Mouse (Mus musculus): ENCODE measurements around the gene Tmed3. TPM values are rescaled to one million over a fixed set of nuclear protein-coding genes. Genes with fewer than 3 reads are reported as not detected.

Gene Tmed3
- polyA plus RNA-seq, 1 experiment from 2014 or later: 51.5 TPM

DNA sequence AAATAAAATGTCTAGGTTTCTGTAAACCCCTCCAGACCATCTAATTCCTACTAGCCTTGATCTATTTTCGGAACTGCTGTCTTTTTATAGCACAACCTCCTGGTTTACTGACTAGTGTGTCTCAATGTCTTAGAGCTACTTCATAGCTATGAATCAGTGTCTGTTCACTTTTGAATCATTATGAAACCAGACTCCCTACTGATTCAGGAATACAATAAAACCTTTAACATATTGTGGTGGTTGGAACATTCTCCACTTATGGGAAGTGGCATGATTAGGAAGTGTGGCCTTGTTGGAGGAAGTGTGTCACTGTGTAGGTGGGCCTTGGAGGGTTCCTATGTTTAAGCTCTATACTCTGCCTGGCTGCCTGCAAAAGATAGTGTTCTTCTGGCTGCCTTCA lies 9.7 kb downstream of the Tmed3 start:
- Histone ChIP-seq H3K4me2 (ENCODE audit: low read depth, severe bottlenecking) (no peak overlapping the region), H3K4me3 (ENCODE audit: low read depth, low read length) (no peak overlapping the region), H3K27me3 (ENCODE audit: control insufficient read depth, insufficient read depth, low read length) (no peaks in the 10 kb centered on the region), H3K27ac (replicated peaks; ENCODE audit: low read depth, low read length) (no peak overlapping the region), H3K9me3 (ENCODE audit: control insufficient read depth, low read length) (no peaks in the 10 kb centered on the region), H3K4me1 (ENCODE audit: control insufficient read depth, insufficient read depth, low read length) (no peaks in the 10 kb centered on the region), H3K9ac (ENCODE audit: low read length) (no peak overlapping the region), H3K36me3 (ENCODE audit: control insufficient read depth, insufficient read depth, low read length) (peaks cover 4% of the 10 kb centered on the region; the same call in 1 of the 2 replicates)
- DNase-seq (ENCODE audit: low spot score) (no peak), ATAC-seq (ENCODE audit: insufficient number of reproducible peaks, low FRiP score, low TSS enrichment, low read depth) (no peak)
- WGBS: 74% methylated on average over 1 of the region's 1 CpGs

DNA sequence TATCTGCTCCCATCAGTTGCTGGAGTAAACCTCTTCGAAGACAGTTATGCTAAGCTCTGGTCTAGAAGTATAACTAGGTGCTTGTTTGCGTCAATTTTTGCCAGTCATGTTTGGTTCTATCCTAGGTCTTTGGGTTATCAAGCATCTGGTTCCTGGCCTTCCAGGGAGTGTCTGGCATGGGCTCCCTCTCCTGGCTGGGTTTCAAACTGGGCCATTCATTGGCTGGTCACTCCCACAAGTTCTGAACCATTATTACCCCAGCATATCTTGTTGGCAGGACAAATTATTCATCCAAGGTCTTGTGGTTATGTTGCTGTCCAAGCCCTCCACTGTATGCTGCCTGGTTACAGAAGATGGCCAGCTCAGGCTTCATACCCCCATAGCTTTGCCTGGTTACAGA lies 11.2 kb downstream of the Tmed3 start:
- ATAC-seq (ENCODE audit: insufficient number of reproducible peaks, low FRiP score, low TSS enrichment, low read depth): no peak
- Histone ChIP-seq H3K4me3 (ENCODE audit: low read depth, low read length) (no peak overlapping the region), H3K27ac (replicated peaks; ENCODE audit: low read depth, low read length) (no peak overlapping the region), H3K4me1 (ENCODE audit: control insufficient read depth, insufficient read depth, low read length) (no peaks in the 10 kb centered on the region), H3K9me3 (ENCODE audit: control insufficient read depth, low read length) (no peaks in the 10 kb centered on the region), H3K27me3 (ENCODE audit: control insufficient read depth, insufficient read depth, low read length) (no peaks in the 10 kb centered on the region), H3K36me3 (ENCODE audit: control insufficient read depth, insufficient read depth, low read length) (no peaks in the 10 kb centered on the region), H3K9ac (ENCODE audit: low read length) (no peak overlapping the region), H3K4me2 (ENCODE audit: low read depth, severe bottlenecking) (no peak overlapping the region)
- WGBS: 98% methylated on average over 2 of the region's 2 CpGs
- DNase-seq (ENCODE audit: low spot score): no peak

DNA sequence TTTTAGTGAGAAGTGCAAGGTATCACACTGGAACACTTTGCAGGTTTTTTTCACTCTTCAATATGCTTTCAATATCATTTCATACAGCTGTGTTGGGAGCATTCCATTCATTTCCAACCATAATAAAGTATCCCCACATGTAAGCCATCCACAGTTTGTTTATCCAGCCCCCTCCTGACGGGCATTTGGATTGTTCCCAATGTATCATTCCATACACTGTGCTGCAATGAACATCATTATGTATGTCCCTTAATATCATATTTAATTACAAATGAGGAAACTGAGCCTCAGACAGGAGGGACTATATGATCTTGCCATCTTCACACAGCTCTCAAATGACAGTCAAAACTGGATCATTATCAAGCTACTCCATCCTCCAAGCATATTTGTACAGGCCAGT lies 15.7 kb downstream of the Tmed3 start:
- no peaks in the 10 kb centered on the region for H3K4me1 ChIP-seq (ENCODE audit: control insufficient read depth, insufficient read depth, low read length)
- H3K27me3 ChIP-seq (ENCODE audit: control insufficient read depth, insufficient read depth, low read length): no peaks in the 10 kb centered on the region
- no peak overlapping the region for H3K9ac ChIP-seq (ENCODE audit: low read length)
- ATAC-seq (ENCODE audit: insufficient number of reproducible peaks, low FRiP score, low TSS enrichment, low read depth): no peak
- no peak for DNase-seq (ENCODE audit: low spot score)
- no peaks in the 10 kb centered on the region for H3K9me3 ChIP-seq (ENCODE audit: control insufficient read depth, low read length)
- H3K36me3 ChIP-seq (ENCODE audit: control insufficient read depth, insufficient read depth, low read length): no peaks in the 10 kb centered on the region
- no peak overlapping the region for H3K27ac ChIP-seq (replicated peaks; ENCODE audit: low read depth, low read length)
- 73% methylated on average over 1 of the region's 1 CpGs for WGBS
- H3K4me3 ChIP-seq (ENCODE audit: low read depth, low read length): no peak overlapping the region
- no peak overlapping the region for H3K4me2 ChIP-seq (ENCODE audit: low read depth, severe bottlenecking)

DNA sequence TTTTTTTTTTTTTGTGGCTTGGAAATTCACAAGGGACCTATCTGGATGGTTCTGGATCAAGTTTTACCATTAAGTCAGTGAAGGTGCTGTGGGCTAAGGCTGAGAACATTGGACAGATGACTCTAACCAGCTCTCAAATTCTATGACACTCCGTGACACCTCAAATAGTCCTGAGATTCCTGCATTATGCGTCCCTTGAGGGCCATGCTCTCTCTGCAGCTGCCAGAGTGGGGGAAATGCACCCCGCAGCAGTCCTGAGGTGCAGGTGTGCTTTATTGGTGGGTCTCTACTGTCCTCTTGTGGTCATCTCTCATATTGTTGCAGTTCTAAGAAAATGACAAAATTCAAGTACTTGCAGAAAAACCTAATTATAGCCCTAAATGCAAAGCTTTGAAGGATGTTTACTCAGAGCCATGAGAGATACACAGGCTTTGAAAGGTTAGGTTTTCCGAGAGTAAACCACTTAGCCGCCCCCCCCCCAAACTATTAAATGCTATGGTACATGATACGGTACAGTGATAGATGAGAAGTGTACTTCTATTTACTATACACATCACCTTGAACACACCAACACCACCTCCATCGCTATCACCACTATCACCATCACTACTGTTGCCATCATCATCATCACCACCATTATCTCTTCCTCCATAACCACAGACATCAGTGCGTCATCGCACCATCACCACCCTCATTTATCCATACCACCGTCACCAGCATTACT lies 17.2 kb downstream of the Tmed3 start:
- no peak overlapping the region for H3K27ac ChIP-seq (replicated peaks; ENCODE audit: low read depth, low read length)
- 0 out of 2 replicates have a peak, but pooled peaks have one; percentile 52 for ATAC-seq (ENCODE audit: insufficient number of reproducible peaks, low FRiP score, low TSS enrichment, low read depth)
- H3K4me3 ChIP-seq (ENCODE audit: low read depth, low read length): no peak overlapping the region
- DNase-seq (ENCODE audit: low spot score): peak; percentile 32
- no peak overlapping the region for H3K9ac ChIP-seq (ENCODE audit: low read length)
- no peaks in the 10 kb centered on the region for H3K27me3 ChIP-seq (ENCODE audit: control insufficient read depth, insufficient read depth, low read length)
- no peak overlapping the region for H3K4me2 ChIP-seq (ENCODE audit: low read depth, severe bottlenecking)
- 58% methylated on average over 10 of the region's 10 CpGs for WGBS
- no peaks in the 10 kb centered on the region for H3K9me3 ChIP-seq (ENCODE audit: control insufficient read depth, low read length)
- H3K36me3 ChIP-seq (ENCODE audit: control insufficient read depth, insufficient read depth, low read length): no peaks in the 10 kb centered on the region
- no peaks in the 10 kb centered on the region for H3K4me1 ChIP-seq (ENCODE audit: control insufficient read depth, insufficient read depth, low read length)

DNA sequence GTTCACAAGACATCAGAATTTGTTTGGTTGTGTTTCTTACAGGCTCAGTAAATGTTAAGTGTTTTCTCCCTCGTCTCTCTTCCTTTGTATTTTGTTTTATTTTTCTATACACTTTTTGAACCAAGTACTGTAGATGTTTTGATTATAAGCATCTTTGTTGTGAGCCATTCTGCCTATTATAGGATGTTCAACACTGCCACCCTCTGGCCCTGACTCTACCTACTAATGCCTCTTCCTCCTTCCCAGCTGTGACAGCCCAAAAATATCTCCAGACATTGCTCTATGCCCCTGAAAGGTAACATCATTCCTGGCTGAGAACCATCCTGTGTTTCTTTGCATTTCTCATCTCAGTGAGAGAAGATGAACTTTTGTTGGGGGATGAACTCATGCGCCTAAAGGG lies 18.6 kb downstream of the Tmed3 start:
- H3K9me3 ChIP-seq (ENCODE audit: control insufficient read depth, low read length): no peaks in the 10 kb centered on the region
- no peaks in the 10 kb centered on the region for H3K36me3 ChIP-seq (ENCODE audit: control insufficient read depth, insufficient read depth, low read length)
- DNase-seq (ENCODE audit: low spot score): no peak
- H3K4me1 ChIP-seq (ENCODE audit: control insufficient read depth, insufficient read depth, low read length): no peaks in the 10 kb centered on the region
- H3K4me3 ChIP-seq (ENCODE audit: low read depth, low read length): no peak overlapping the region
- WGBS: 73% methylated on average over 2 of the region's 2 CpGs
- no peaks in the 10 kb centered on the region for H3K27me3 ChIP-seq (ENCODE audit: control insufficient read depth, insufficient read depth, low read length)
- H3K9ac ChIP-seq (ENCODE audit: low read length): no peak overlapping the region
- ATAC-seq (ENCODE audit: insufficient number of reproducible peaks, low FRiP score, low TSS enrichment, low read depth): no peak
- H3K27ac ChIP-seq (replicated peaks; ENCODE audit: low read depth, low read length): no peak overlapping the region
- H3K4me2 ChIP-seq (ENCODE audit: low read depth, severe bottlenecking): no peak overlapping the region

DNA sequence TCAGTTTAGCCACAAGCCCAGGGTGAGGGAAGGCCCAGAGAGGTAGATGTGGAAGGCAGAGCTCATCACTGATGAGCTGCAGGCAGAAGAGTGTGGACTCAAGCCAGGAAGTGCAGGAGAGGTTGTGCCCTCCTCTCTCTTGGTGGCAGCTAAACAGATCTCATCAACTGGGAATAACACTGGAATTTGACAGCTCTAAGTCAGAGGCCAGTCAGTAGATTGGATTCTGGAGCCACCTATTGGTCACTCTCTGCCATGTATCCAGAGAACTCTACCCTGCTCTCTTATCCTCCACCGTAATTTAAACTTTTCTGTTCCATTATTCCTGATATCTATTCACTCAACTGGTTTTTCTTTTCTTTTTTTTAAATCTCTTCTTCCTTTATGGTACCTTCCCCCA lies 25.9 kb downstream of the Tmed3 start:
- Histone ChIP-seq H3K36me3 (ENCODE audit: control insufficient read depth, insufficient read depth, low read length) (no peaks in the 10 kb centered on the region), H3K9me3 (ENCODE audit: control insufficient read depth, low read length) (no peaks in the 10 kb centered on the region), H3K9ac (ENCODE audit: low read length) (no peak overlapping the region), H3K4me2 (ENCODE audit: low read depth, severe bottlenecking) (no peak overlapping the region), H3K27me3 (ENCODE audit: control insufficient read depth, insufficient read depth, low read length) (no peaks in the 10 kb centered on the region), H3K4me1 (ENCODE audit: control insufficient read depth, insufficient read depth, low read length) (no peaks in the 10 kb centered on the region), H3K27ac (replicated peaks; ENCODE audit: low read depth, low read length) (no peak overlapping the region), H3K4me3 (ENCODE audit: low read depth, low read length) (no peak overlapping the region)
- WGBS: 64% methylated on average over 1 of the region's 1 CpGs
- ATAC-seq (ENCODE audit: insufficient number of reproducible peaks, low FRiP score, low TSS enrichment, low read depth) (0 out of 2 replicates have a peak, but pooled peaks have one; percentile 47), DNase-seq (ENCODE audit: low spot score) (no peak)

DNA sequence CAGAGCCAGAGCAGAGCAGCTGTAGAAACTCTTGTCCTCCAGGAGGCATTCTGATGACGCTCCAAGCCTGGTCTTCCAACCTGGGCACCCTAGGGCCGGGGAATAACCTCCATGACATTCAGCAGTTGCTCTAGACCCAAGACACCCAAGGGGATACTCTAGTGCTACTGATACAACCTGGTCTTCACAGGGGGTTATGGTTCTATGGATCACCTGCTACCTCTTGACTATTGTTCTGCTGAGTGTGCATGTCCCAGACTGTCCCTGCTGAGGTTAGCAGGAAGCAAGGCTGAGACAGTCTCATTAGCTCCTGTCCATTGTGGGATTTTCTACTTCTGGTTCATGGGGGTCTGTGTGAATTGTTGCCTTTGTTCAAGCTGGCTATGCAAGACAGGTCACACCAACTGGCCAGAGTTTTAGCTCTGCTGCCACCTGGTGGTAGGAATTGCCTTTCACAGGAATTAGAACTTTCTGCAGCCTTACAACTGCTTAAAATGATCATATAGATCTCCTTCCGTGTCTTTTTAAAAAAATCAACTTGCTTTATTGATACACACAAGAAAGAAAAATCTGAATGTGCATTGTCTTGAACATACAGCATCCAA lies 30.8 kb downstream of the Tmed3 start:
- Histone ChIP-seq H3K4me1 (ENCODE audit: control insufficient read depth, insufficient read depth, low read length) (no peaks in the 10 kb centered on the region), H3K9me3 (ENCODE audit: control insufficient read depth, low read length) (no peaks in the 10 kb centered on the region), H3K9ac (ENCODE audit: low read length) (no peak overlapping the region), H3K27ac (replicated peaks; ENCODE audit: low read depth, low read length) (no peak overlapping the region), H3K27me3 (ENCODE audit: control insufficient read depth, insufficient read depth, low read length) (no peaks in the 10 kb centered on the region), H3K36me3 (ENCODE audit: control insufficient read depth, insufficient read depth, low read length) (no peaks in the 10 kb centered on the region), H3K4me2 (ENCODE audit: low read depth, severe bottlenecking) (no peak overlapping the region), H3K4me3 (ENCODE audit: low read depth, low read length) (no peak overlapping the region)
- DNase-seq (ENCODE audit: low spot score) (peak; percentile 90), ATAC-seq (ENCODE audit: insufficient number of reproducible peaks, low FRiP score, low TSS enrichment, low read depth) (peak; percentile 80)
- WGBS: 60% methylated on average over 3 of the region's 3 CpGs

DNA sequence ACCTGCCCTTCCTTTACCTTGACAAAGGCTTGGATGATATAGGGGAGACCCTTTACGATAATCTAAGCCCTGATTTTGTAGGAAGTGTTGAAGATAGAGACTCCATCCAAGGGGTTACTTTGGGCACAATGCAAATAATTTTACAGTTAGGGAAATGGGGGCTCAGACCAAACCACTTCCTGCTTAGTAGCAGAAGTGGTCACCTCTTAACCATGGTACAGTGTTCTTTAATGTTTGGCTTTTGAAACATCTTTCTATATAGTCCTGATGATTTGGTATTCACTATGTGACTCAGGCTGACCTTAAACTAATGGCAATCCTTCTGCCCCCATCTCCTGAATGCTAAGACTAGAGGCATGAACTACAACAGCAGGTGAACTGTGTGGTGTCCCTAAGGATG lies 31.5 kb downstream of the Tmed3 start:
- Histone ChIP-seq H3K4me2 (ENCODE audit: low read depth, severe bottlenecking) (no peak overlapping the region), H3K36me3 (ENCODE audit: control insufficient read depth, insufficient read depth, low read length) (no peaks in the 10 kb centered on the region), H3K4me3 (ENCODE audit: low read depth, low read length) (no peak overlapping the region), H3K9ac (ENCODE audit: low read length) (no peak overlapping the region), H3K4me1 (ENCODE audit: control insufficient read depth, insufficient read depth, low read length) (no peaks in the 10 kb centered on the region), H3K27me3 (ENCODE audit: control insufficient read depth, insufficient read depth, low read length) (no peaks in the 10 kb centered on the region), H3K9me3 (ENCODE audit: control insufficient read depth, low read length) (no peaks in the 10 kb centered on the region), H3K27ac (replicated peaks; ENCODE audit: low read depth, low read length) (no peak overlapping the region)
- ATAC-seq (ENCODE audit: insufficient number of reproducible peaks, low FRiP score, low TSS enrichment, low read depth) (no peak), DNase-seq (ENCODE audit: low spot score) (no peak)
- WGBS: 96% methylated on average over 1 of the region's 1 CpGs
